Mouse (Mus musculus): Measurements from ENCODE around the gene 0610009B22Rik. TPM values are rescaled to one million over a fixed set of nuclear protein-coding genes. Genes with fewer than 3 reads are reported as not detected.
"Not testable (repeated sequence)": the region's sequence is repeated elsewhere in the genome, so short reads cannot be mapped to it uniquely, and the experiment has no call there.

0610009B22Rik gene
- 10 to 100 TPM; 27.5 to 30.1 TPM for total RNA-seq (2021)

DNA sequence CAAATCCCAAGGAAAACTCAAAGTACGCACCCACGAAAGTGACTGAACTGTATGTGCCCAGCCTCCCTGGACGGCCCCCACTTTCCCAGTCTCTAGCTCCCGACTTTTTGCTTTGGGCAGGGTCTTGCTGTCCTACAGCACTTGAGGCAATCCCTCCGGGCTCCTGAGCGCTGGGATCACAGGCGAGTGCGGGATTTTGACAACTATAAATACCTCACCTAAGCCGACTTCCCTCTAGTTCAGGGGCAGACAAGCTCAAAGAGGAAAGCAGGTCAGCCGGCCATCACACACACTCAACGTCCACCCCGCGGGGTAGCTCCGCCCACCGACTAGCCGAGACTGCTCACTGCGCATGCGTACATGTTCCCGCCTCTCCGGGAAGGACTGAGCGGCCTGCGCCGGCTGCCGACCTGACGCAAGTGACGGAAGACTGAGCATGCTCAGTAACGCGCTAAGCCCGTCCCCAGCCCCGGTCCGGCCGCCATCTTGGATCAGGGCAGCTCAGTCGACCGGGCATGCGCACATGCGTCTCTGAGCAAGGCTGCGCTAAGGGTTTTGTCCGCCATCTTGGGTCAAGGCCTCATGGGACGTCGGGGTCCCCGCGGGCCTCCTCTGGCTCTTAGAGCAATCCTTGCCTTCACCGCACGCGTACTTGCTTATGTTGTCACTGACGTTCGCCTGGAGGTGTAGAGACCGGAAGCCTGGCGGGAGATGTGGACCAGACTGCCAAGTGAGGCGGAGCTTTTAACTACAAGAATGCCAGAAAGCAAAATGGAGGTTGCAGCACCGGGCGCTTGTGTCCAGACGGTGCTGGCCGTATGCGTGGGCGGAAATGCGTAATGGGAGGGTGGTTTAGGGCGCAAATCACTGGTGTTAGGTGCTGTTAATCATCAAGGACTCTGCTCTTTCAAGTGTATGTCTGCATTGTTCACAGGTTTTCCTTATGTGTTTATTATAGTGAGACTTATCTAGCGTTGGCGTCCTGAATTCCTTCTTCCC, at the start of gene 0610009B22Rik:
0610009B22Rik (minus strand) TSS at position 545 of the 999 bp plus-strand sequence.
- intact Hi-C loops (cut with DNase I) = loop anchor here (5.0 to 10.0 kb wide), 2 partner anchors 51 to 404 kb away; partner anchors contain the start of genes Col23a1 and Rmnd5b
- peak; percentile 100 for DNase-seq

DNA sequence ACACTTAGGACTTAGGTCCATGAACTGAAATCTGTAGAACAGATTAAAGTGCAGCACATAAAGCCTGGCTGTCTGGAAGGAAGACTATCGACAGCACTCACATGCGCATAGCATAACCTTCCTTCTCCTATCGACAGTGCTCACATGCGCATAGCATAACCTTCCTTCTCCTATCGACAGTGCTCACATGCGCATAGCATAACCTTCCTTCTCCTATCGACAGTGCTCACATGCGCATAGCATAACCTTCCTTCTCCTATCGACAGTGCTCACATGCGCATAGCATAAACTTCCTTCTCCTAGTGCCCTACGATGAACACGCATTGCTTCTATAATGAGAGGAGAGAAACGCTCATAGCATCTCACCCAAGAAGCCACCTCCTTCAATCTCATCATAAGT, 45.5 kb upstream of the 0610009B22Rik start:
- DNase-seq; intact Hi-C loops (cut with DNase I): not testable (repeated sequence)

DNA sequence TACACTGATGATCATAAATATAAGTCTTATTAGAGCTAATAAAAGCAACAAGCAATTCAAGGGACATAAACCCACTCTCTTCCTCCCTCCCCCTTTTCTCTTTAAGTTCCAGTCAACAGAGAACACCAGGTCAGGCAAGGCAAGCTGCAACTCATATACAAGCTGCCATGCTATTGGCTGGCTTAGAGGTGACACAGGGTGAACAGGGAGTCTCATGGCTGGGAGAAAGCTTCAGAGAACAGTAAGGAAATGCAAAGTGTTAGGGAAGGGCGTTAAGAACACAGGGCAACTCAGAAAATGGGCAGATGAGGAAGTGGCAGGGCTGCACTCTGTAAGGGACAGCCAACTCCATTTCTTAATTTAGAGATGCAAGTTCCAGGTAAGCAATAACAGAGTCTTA, 44.2 kb upstream of the 0610009B22Rik start:
- intact Hi-C loops (cut with DNase I) = no loop called here
- DNase-seq = no peak

DNA sequence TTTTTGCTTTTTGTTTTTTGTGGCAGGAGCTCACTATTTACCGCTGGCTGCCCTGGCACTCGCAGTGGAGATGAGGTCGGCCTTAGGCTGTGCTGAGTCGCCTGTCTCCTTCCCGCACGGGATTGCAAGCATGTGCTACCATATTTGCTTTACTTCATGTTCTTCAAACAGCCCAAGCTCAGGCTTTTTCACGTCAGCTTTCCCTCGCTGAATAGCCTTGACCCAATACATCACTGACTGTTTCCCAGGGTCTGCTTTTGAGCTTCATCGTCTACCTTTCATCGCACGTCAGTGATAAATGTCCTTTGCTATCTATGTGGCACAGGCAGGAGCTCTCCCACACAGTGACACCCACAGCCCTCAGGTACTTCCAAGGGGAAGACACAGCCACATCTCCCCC, 32.4 kb upstream of the 0610009B22Rik start:
- intact Hi-C loops (cut with DNase I) = no loop called here
- no peak for DNase-seq

DNA sequence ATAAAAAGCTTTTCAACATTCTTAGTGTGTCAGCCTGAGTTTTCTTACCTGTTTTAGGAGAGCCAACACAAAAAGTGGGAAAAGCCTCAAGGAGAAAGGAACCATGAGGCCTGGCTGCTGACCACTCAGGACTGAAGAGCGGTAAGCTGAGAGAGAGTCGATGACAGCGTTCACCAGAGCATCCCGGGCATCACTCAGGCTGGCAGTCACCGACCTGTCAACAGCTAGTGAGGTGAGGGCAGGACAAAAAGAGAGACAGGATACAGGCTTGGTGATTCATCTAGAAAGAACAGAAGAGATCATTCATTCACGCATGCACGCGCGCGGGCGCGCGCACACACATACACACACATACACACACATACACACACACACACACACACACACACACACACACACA, 18.4 kb upstream of the 0610009B22Rik start:
- intact Hi-C loops (cut with DNase I) = no loop called here
- DNase-seq = no peak

DNA sequence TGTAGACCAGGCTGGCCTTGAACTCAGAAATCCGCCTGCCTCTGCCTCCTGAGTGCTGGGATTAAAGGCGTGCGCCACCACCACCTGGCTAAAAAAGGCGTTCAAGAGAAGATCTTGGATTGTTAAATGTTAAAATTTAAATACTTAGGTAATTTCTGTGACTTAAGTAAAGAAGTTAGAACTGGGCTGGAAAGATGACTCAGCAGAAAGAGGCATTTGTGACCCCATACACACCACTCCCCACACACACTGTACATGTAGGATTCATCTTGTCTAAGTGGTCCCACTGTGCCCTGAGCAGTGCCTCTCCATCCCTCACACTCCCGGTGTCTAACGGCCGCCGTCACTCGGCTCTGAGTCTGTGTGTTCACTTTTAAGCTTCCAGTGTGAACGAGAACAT, 17.8 kb upstream of the 0610009B22Rik start:
- intact Hi-C loops (cut with DNase I) = no loop called here
- no peak for DNase-seq

DNA sequence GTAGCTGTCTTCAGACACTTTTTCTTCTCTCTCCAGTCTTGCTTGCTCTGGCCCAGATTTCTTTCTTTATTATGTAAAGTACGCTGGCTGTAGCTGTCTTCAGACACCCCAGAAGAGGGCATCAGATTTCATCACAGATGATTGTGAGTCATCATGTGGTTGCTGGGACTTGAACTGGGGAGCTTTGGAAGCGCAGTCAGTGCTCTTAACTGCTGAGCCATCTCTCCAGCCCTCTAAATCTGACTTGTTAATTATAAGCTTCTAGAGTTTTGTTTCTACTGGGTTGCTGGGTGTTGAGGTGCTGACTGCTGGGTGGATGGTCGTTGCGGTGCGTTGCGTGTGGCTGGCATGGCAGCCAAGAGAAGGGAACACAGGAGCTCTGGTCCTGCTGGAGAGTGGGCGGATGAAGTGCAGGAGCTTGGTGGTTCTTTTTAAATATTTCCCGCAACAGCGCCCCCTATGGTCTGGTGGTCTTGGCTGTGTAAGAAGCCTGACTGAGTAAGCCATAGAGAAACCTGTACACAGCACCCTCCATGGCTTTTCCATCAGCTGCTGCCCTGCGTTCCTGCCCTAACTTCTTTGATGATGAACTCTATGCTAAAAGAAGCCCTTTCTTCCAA, 14.8 kb upstream of the 0610009B22Rik start:
- peak in 1 of 2 experiments; percentile 31 for DNase-seq
- intact Hi-C loops (cut with DNase I) = no loop called here

DNA sequence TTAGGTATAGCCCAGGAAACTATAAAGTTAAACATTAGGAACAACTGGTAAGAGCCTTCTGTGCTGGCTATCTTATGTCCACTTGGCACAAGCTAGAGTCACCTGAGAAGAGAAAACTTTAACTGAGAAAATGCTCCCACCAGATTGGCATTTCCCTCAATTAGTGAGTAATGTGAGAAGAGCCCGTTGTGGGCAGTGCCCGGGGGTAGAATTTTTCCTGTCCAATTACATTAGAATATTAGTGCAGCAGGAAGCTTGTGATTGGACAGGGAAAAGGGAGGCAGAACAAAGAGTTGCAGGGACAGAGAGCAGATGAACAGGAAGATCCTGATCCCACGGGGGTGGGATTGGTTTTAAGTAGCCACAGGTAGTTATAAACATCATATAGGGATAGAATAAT, 14.2 kb upstream of the 0610009B22Rik start:
- DNase-seq = no peak
- intact Hi-C loops (cut with DNase I) = no loop called here

DNA sequence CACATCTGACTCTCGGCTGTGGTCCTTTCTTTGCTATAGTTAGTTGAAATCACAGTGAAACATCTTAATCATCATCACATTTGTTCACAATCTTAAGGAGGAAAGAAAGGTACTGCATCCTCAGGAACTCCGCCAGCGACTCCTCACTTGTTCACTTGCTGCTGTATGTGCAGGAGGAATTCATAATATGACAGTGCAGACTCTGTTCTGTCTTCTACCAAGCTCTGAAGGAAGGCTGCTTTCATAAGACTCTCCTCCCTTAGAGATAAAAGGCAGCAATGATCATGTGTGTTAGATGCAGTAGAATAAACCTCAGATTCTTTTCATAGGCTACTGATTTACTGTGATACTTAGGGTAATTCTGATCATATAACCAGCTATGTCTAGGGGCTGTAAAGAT, 6.3 kb upstream of the 0610009B22Rik start:
- intact Hi-C loops (cut with DNase I) = no loop called here

DNA sequence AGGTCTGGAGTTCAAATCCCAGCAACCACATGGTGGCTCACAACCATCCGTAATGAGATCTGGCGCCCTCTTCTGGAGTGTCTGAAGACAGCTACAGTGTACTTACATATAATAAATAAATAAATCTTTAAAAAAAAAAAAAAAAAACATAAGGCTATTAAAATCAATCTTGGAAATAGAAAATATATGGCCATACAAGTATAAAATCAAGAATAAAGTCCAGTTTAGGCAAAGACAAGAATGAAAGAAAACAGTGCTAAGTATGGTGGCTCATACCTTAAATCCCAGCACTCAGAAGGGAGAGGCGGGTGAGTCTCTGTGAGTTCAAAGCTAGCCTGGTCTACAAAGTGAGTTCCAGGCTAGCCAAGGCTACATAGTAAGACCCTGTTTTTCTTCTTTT, 1.9 kb upstream of the 0610009B22Rik start:
- intact Hi-C loops (cut with DNase I); DNase-seq: not testable (repeated sequence)

More for the DNA sequence above, 6.3 kb upstream of the 0610009B22Rik start:
- DNase-seq = no peak

DNA sequence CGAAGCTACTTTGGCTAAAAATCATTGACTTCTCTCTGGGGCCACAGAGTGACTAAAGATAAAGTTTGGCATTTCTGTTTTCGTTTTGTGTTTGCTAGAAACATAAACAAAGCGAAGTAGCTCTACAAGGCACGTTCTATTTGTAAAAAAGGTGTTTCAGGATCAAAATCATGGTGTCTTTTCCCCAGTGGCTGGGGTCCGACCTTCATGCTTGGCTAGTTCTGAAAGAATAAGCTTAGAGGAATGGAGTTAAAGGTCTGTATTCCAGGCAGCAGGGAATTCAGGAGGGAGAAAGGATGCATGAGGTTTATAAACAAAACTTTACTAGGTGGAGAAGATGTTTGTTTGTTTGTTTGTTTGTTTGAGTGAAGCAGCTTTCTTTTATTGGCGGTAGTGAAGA, 669 bp upstream of the 0610009B22Rik start:
- intact Hi-C loops (cut with DNase I) = loop anchor here (5.0 to 10.0 kb wide), 2 partner anchors 52 to 405 kb away; partner anchors contain the start of genes Col23a1 and Rmnd5b
- no peak for DNase-seq

DNA sequence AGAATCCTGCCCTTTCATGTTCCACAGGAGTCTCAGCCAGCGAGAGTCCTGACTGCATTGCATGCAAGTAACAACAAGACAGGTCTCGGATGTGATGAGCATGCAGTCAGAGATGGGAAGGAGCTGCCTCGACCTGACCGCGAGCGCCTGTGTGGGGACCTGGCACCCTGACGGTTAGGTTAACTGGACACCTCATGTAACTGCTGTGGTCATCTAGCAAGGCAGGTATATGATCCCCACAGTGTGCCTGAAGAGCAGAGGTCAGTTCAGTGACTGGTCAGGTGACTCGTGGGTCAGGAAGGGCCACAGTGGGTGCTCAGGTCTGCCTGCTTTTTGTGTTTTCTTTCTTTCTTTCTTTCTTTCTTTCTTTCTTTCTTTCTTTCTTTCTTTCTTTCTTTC, 6.7 kb downstream of the 0610009B22Rik start:
- intact Hi-C loops (cut with DNase I) = loop anchor here (1.0 to 10.0 kb wide), 3 partner anchors 65 to 397 kb away; partner anchors contain the start of gene Col23a1
- no peak for DNase-seq

DNA sequence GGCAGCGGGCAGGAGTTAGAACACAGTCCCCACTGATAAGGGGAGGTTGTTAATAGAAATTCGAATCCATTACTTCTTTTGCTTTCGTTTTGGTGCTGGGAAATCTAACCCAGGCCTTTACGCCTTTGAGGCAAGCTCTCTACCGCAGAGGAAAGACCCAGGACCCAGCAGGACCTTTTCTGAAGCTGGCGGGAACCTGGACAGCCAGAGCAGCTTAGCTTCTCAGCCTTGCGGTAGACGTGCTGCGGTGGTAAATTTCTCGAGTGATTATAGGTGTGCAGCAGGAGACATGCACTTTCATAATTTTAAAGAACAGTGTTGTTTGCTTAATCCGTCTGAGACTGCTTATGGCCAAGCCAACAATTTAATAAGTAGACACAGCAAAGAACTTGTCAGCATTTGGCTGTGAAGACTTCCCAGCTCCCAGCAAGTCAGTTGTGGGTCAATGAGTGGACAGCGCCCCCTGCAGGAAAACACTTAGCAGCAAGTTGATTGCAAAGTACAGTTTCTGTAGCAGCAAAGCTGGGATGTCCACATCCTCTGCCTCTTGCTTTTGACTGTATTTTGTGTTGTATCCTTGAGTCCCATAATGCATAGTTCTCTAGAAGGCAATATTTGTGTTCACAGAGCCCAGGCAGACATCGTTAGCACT, 7.2 kb downstream of the 0610009B22Rik start:
- peak; percentile 90 to 95 for DNase-seq
- intact Hi-C loops (cut with DNase I) = loop anchor here (1.0 to 10.0 kb wide), 3 partner anchors 64 to 397 kb away; partner anchors contain the start of gene Col23a1

DNA sequence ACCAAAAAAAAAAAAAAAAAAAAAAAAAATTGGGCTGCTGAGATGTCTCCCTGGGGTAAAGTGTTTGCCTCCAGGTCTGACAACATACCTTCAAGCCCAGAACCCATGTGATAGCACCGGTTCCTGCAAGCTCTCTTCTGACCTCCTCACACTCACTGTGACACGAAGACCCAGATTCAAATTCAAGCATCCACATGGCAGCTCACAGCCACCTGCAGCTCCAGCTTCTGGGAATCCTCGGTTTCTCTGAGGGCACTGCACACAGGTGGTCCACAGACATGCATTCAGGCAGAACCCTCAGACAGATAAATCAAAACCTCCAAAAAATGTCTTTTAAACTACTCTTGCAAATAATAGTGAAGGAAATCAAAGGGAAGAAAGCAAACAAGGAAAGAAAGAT, 9.2 kb downstream of the 0610009B22Rik start:
- DNase-seq = no peak
- intact Hi-C loops (cut with DNase I) = no loop called here

DNA sequence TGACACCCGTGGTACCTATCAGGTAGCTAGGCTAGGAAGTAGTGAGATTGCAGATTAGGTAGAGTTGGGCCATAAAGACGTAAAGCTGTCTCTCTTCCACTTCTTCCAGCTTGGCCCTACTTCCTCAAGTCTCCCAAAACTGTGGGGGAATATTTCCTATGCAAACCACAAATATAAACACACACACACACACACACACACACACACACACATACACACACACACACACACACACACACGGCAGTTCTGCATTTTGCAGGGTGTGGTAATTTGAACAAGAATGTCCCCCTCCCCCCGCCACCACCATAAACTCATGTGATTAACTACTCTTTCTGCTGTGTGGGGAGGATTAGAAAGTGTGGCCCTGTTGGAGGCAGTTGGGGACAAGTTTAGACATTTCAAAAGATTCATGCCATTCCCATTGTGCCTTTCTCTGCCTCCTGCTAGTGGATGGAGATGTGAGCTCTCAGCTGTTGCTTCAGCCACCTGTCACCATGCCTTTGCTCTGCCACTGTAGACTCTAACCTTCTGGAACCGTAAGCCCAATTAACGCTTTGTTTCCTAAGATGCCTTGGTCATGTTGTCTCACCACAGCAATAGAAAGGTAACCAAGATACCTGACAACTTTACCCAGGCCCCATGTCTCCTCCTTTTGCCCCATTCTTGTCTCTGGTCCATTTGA, 10.8 kb downstream of the 0610009B22Rik start:
- no peak for DNase-seq
- intact Hi-C loops (cut with DNase I) = no loop called here

DNA sequence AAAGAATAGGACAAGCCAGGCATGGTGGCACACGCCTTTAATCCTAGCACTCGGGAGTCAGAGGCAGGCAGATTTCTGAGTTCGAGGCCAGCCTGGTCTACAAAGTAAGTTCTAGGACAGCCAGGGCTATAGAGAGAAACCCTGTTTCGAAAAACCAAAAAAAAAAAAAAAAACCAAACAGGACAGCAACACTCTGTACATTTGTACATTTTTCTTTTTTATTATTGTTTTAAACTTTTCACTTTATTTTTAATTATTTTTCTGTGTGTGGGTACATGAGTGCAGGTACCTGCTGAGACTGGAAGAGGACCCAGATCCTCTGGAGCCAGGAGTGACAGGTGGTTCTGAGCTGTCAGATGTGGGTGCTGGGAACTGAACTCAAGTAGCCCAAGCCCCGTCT, 13.3 kb downstream of the 0610009B22Rik start:
- intact Hi-C loops (cut with DNase I) = no loop called here
- no peak for DNase-seq

DNA sequence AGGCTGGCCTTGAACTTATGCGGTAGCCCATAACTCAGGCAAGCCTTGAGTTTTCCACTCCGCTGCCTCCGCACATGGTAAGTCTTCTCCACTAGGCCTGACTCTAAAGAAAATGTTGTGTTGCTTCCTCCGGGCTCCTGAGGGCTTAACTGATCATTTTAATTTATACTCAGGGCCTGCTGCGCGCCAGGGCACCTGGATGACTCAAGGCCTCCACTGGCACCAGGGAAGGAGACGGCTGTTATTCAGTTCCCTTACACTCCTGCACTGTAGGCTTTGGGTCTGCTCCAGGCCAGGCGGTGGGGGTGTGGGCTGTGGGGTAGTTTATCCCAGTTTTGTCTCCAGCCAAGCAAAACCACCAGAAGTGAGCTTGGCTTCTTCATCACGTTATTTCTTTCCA, 15.4 kb downstream of the 0610009B22Rik start:
- DNase-seq = no peak
- intact Hi-C loops (cut with DNase I) = no loop called here

DNA sequence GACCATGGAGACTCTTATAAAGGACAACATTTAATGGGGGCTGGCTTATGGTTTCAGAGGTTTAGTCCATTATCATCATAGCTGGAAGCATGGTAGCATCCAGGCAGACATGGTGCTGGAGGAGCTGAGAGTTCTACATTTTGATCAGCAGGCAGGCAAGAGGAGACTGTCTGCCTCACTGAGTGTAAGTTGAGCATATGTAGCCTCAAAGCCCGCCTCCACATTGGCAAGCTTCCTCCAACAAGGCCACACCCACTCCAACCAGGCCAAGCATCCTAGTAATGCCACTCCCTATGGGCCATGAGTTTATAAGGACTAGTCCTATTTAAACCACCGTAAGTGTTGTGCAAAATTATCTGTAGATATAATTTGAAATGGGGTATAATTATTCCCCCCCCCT, 17.3 kb downstream of the 0610009B22Rik start:
- intact Hi-C loops (cut with DNase I) = no loop called here
- DNase-seq = no peak

DNA sequence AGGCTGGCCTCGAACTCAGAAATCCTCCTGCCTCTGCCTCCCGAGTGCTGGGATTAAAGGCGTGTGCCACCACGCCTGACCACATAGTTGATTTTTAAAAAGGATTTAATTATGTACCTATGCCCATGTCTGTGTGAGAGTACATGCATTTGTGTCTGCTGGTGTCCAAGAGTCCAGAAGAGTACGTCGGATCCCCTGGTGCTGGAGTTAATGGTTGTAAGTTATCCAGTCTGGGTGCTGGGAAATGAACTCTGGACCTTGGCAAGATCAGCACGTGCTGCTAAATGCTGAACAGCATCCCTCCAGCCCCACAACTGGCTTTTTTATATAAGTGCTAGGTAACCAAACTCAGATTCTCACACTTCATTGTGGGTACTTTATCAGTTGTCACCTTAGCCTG, 17.8 kb downstream of the 0610009B22Rik start:
- intact Hi-C loops (cut with DNase I) = no loop called here
- no peak for DNase-seq

DNA sequence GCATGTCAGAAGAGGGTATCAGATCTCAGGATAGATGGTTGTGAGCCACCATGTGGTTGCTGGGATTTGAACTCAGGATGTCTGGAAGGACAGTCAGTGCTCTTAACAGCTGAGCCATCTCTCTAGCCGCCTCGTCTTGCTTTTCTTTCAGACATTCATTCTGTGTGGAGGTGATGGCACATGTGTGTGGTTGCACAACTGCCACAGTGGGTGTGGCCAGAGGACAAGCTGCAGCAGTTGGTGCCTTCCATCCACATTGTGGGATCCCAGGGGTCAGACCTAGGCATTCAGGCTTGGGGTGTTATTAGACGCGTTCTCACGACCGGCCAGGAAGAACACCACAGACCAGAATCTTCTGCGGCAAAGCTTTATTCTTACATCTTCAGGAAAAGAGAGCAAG, 23.9 kb downstream of the 0610009B22Rik start:
- intact Hi-C loops (cut with DNase I) = not testable (repeated sequence)

More for the DNA sequence above, 23.9 kb downstream of the 0610009B22Rik start:
- DNase-seq = not testable (repeated sequence)

All from heart, postnatal 10 days (tissue).